Mouse (Mus musculus) G1E (cell line): ENCODE measurements around the gene Zbtb18.

Experiments
- CTCF ChIP-seq: IDR thresholded peaks from 2 replicates; pipeline ENCODE4 v1.5.1; 2012; ENCODE audit warnings: low read depth, low read length, inconsistent platforms, mixed read lengths
- GATA1 ChIP-seq: IDR thresholded peaks from 2 replicates; pipeline ENCODE4 v1.6.1; 2012; ENCODE audit warnings: borderline replicate concordance, low read length, inconsistent platforms, mixed read lengths
- GATA2 ChIP-seq: IDR thresholded peaks from 2 replicates; pipeline ENCODE4 v1.6.1; 2012; ENCODE audit warnings: low read depth, low read length, inconsistent platforms, borderline replicate concordance
- POLR2AphosphoS5 ChIP-seq: IDR thresholded peaks from 2 replicates; pipeline ENCODE4 v1.6.1; 2012; ENCODE audit warnings: low read depth, low read length, inconsistent platforms; ENCODE audit not compliant: insufficient replicate concordance
- TAL1 ChIP-seq: conservative IDR thresholded peaks from 2 replicates; pipeline ENCODE4 v1.6.1; 2012; ENCODE audit warnings: low read depth, low read length, inconsistent platforms, mixed read lengths

GRCm38 (mm10) chr1:177457981-177458380 is 15.8 kb downstream of the Zbtb18 start:
- no peak for TF ChIP-seq CTCF
- TF ChIP-seq GATA1: no peak
- TF ChIP-seq POLR2AphosphoS5: no peak
- TF ChIP-seq TAL1: no peak
- TF ChIP-seq GATA2: no peak
